Mouse (Mus musculus) liver, embryonic 14.5 days (tissue): ENCODE measurements around the gene Ppp1r18. TPM values are rescaled to one million over a fixed set of nuclear protein-coding genes. Genes with fewer than 3 reads are reported as not detected.

ENCODE experiments used
- ATAC-seq: fragments of 200-750 bp; cut with Nextera tagmentation; 2 replicates; pipeline ENCODE4 v1.8.0; 2017; ENCODE audit warnings: moderate number of reproducible peaks, mild to moderate bottlenecking, moderate library complexity; ENCODE audit not compliant: insufficient read depth
- DNase-seq, 3 experiments: peaks; one replicate each; pipeline ENCODE4 v3.0.0-alpha.2; 2012 to 2013; ENCODE audit warnings: low read depth in 3 of 3, low spot score in 3 of 3
- H3K27ac ChIP-seq: fragments of 300-500 bp; sonication (generic); 2 replicates; pipeline ENCODE4 v1.5.1; 2014; ENCODE audit warnings: moderate library complexity, mild to moderate bottlenecking, control low read depth, inconsistent platforms
- H3K27me3 ChIP-seq: fragments of 300-500 bp; sonication (generic); 2 replicates; pipeline ENCODE4 v1.6.1; 2014; ENCODE audit warnings: mild to moderate bottlenecking, low read length, moderate library complexity; ENCODE audit not compliant: control insufficient read depth, insufficient read depth
- H3K36me3 ChIP-seq: fragments of 300-500 bp; sonication (generic); replicated peaks from 2 replicates; pipeline ENCODE4 v1.6.1; 2014; ENCODE audit warnings: low read depth; ENCODE audit not compliant: control insufficient read depth, insufficient read depth
- H3K4me1 ChIP-seq, 2 experiments: fragments of 200-500 bp in 1 of 2; fragments of 300-500 bp in 1 of 2; sonication (generic) in 1 of 2; replicated peaks; 2 replicates each; pipeline ENCODE4 v1.6.1; 2012 to 2014; ENCODE audit warnings: antibody characterized with exemption in 1 of 2, inconsistent platforms in 1 of 2, low read length in 1 of 2; ENCODE audit not compliant: control insufficient read depth in 2 of 2, insufficient read depth in 2 of 2
- H3K4me2 ChIP-seq: fragments of 300-500 bp; sonication (generic); 2 replicates; pipeline ENCODE4 v1.6.1; 2014; ENCODE audit warnings: low read depth, mild to moderate bottlenecking, control low read depth, moderate library complexity
- H3K4me3 ChIP-seq, 2 experiments: fragments of 200-500 bp in 1 of 2; fragments of 300-500 bp in 1 of 2; sonication (generic) in 1 of 2; 2 replicates each; pipeline ENCODE4 v1.5.1; 2012 to 2014; ENCODE audit warnings: low read depth in 2 of 2, low read length in 2 of 2, mild to moderate bottlenecking in 2 of 2, control low read depth in 1 of 2, inconsistent platforms in 1 of 2, moderate library complexity in 1 of 2; ENCODE audit not compliant: insufficient read depth in 1 of 2
- H3K9ac ChIP-seq: fragments of 300-500 bp; sonication (generic); replicated peaks from 2 replicates; pipeline ENCODE4 v1.6.1; 2014; ENCODE audit warnings: mild to moderate bottlenecking, control low read depth, moderate library complexity
- H3K9me3 ChIP-seq: fragments of 300-500 bp; sonication (generic); 2 replicates; pipeline ENCODE4 v1.6.1; 2016; ENCODE audit warnings: low read length, mixed read lengths; ENCODE audit not compliant: control insufficient read depth
- CTCF ChIP-seq: IDR thresholded peaks from 2 replicates; pipeline ENCODE4 v1.5.1; 2016; ENCODE audit warnings: antibody characterized with exemption, low read depth, control low read depth
- EP300 ChIP-seq: IDR thresholded peaks from 2 replicates; pipeline ENCODE4 v1.6.1; 2016; ENCODE audit warnings: antibody characterized with exemption, low read depth
- WGBS: fragments of 180-500 bp; shearing (Covaris S2); extraction: QIAGEN DNeasy Blood & Tissue Kit; methylation state at CpG from one replicate; pipeline ENCODE4 v1.1.7; 2014; ENCODE audit not compliant: insufficient replicate concordance; 5-methylcytosine and 5-hydroxymethylcytosine counted together
- polyA plus RNA-seq, 2 experiments: library from polyadenylated mRNA; depleted of rRNA in 1 of 2; stranded (reverse) in 1 of 2; unstranded in 1 of 2; fragments of >200 nt; fragmentation: Nextera tagmentation in 1 of 2; extraction: Ambion mirVana in 1 of 2; gene quantifications; 2 replicates each; pipeline versions ENCODE4 v1.2.1 to v1.2.3; 2012 to 2014

Gene Ppp1r18
- polyA plus RNA-seq, 2 experiments, result 8.2 to 8.7 TPM

GRCm38 (mm10) chr17:35825109-35825850 is 40.1 kb upstream of the Ppp1r18 start:
- Histone ChIP-seq H3K4me2 (peak overlapping the region; percentile 97; the same call in 1 of the 2 replicates), H3K9ac (no peak overlapping the region), H3K27ac (peak overlapping the region; percentile 22), H3K4me3 (no peak overlapping the region), H3K36me3 (peaks cover 11% of the 10 kb centered on the region), H3K9me3 (no peaks in the 10 kb centered on the region), H3K27me3 (no peaks in the 10 kb centered on the region), H3K4me1 (peaks cover 30 to 37% of the 10 kb centered on the region in 2 experiments)
- no peak for TF ChIP-seq CTCF
- peak; percentile 21; the same call in 1 of the 2 replicates for TF ChIP-seq EP300
- DNase-seq (no peak), ATAC-seq (no peak)
- WGBS, result 72% methylated on average over 13 of the region's 13 CpGs

- Histone ChIP-seq H3K4me2 (peak overlapping the region; percentile 28; the same call in 1 of the 2 replicates), H3K27ac (no peak overlapping the region), H3K4me3 (no peak overlapping the region), H3K9me3 (no peaks in the 10 kb centered on the region), H3K4me1 (peaks cover 6 to 11% of the 10 kb centered on the region in 2 experiments), H3K36me3 (peaks cover 38% of the 10 kb centered on the region), H3K27me3 (no peaks in the 10 kb centered on the region), H3K9ac (no peak overlapping the region)
- peak in 2 of 3 experiments; percentile 62 to 72 for DNase-seq
- TF ChIP-seq CTCF (peak; percentile 99), EP300 (no peak)
- ATAC-seq, result peak; percentile 70
- whole genome bisulfite sequencing, result 3% methylated on average over 21 of the region's 21 CpGs
These were observed 35.7 kb upstream of the Ppp1r18 start for GRCm38 (mm10) chr17:35829737-35830136.

GRCm38 (mm10) chr17:35832400-35833238 is 32.8 kb upstream of the Ppp1r18 start:
- Histone ChIP-seq H3K36me3 (peaks cover 54% of the 10 kb centered on the region), H3K4me1 (peaks cover 13 to 22% of the 10 kb centered on the region in 2 experiments), H3K9ac (peak overlapping the region; percentile 21; the same call in 1 of the 2 replicates), H3K9me3 (no peaks in the 10 kb centered on the region), H3K4me2 (no peak overlapping the region), H3K27ac (no peak overlapping the region; the same call in 1 of the 2 replicates), H3K4me3 (no peak overlapping the region), H3K27me3 (no peaks in the 10 kb centered on the region)
- ATAC-seq (no peak), DNase-seq (no peak)
- TF ChIP-seq EP300 (no peak), CTCF (no peak)
- 69% methylated on average over 8 of the region's 8 CpGs for WGBS

GRCm38 (mm10) chr17:35833239-35833751 is 32.1 kb upstream of the Ppp1r18 start:
- Histone ChIP-seq H3K4me2 (no peak overlapping the region), H3K36me3 (peaks cover 48% of the 10 kb centered on the region), H3K4me1 (peaks cover 13 to 22% of the 10 kb centered on the region in 2 experiments), H3K27ac (peak overlapping the region; percentile 17; the same call in 1 of the 2 replicates), H3K4me3 (no peak overlapping the region), H3K9ac (peak overlapping the region; percentile 21; the same call in 1 of the 2 replicates), H3K9me3 (no peaks in the 10 kb centered on the region), H3K27me3 (no peaks in the 10 kb centered on the region)
- TF ChIP-seq CTCF (no peak), EP300 (no peak)
- DNase-seq (no peak), ATAC-seq (no peak)
- 14% methylated on average over 5 of the region's 5 CpGs for WGBS
